ENCODE assay signal across 28 mouse cellular contexts in the genomic region with DNA sequence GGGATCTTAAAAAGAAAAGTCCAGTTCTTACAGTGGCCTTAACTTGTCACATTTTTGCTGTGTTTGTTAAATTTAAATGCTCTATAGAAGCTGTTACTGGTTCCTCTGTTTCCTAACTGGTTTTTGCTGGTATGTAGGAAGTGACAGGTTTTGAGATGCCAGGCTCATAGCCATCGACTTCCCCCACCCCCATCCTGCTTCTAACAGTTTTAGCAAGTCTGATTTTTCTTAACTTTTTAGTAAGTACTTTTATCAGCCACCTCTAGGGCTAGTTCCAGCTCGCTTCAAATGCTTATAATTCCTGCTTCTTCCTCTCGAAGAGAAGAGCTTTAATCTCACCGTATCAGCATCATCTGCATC. TPM values are rescaled to one million over a fixed set of nuclear protein-coding genes. Genes with fewer than 3 reads are reported as not detected.
DNase-seq lines count a peak whose midpoint lies in the region; ATAC-seq and TF ChIP-seq lines count a peak whose summit lies in the region.
"Had no signal": no experiment of that assay in that cellular context is flagged by ENCODE, and none has a peak within 500 bp of the region (broad histone marks: within the 10 kb centered on the region; RNA-seq: fewer than 3 reads in every experiment).

No protein-coding gene starts in this region.

- H3K27ac ChIP-seq in CH12.LX (ENCODE audit: insufficient read depth, low read depth), result no peak overlapping the region
- H3K27ac ChIP-seq in hindbrain, embryonic 14.5 days, result no peak overlapping the region
- H3K27ac ChIP-seq in embryonic facial prominence, embryonic 10.5 days (replicated peaks), result no peak overlapping the region
- H3K27ac ChIP-seq: forebrain, embryonic 15.5 days; gastrocnemius, adult 2 months; heart, embryonic 15.5 days; hindbrain, embryonic 13.5 days; hindbrain, postnatal 0 days had no signal

- no peak overlapping the region for H3K4me3 ChIP-seq in CH12.LX (replicated peaks in 1 of 3; ENCODE audit: low read depth in 2 of 3, low read length in 2 of 3, poor library complexity in 1 of 3)
- H3K4me3 ChIP-seq in hindbrain, embryonic 14.5 days (replicated peaks; ENCODE audit: low read length), result no peak overlapping the region
- H3K4me3 ChIP-seq in embryonic facial prominence, embryonic 10.5 days, result no peak overlapping the region
- H3K4me3 ChIP-seq: forebrain, embryonic 15.5 days; gastrocnemius, adult 2 months; heart, embryonic 12.5 days; heart, embryonic 15.5 days; hindbrain, embryonic 10.5 days; hindbrain, embryonic 13.5 days had no signal

- peak; percentile 37 for DNase-seq in CD4-positive, CD25-positive, alpha-beta regulatory T cell, adult 2 months (ENCODE audit: low read depth, low spot score)
- DNase-seq in CH12.LX (ENCODE audit: extremely low read depth), result no peak
- peak; percentile 2 for DNase-seq in naive thymus-derived CD4-positive, alpha-beta T cell, adult 2 months (ENCODE audit: low read depth)
- DNase-seq in hindbrain, embryonic 14.5 days (ENCODE audit: low spot score), result no peak
- no peak for DNase-seq in left cerebral cortex, postnatal 25 days (ENCODE audit: low spot score in 2 of 2)
- no peak for DNase-seq in embryonic facial prominence, embryonic 10.5 days (ENCODE audit: low spot score)
- DNase-seq: adrenal gland, adult 8-10 months; adrenal gland, postnatal 25 days; B cell, adult 2 months; cerebellum, adult 11-12 months; cerebellum, adult 8-10 months; cerebellum, postnatal 10 days; embryo, embryonic 11 days; gastrocnemius, adult 2 months; gastrocnemius, postnatal 14 days; heart, adult 18-20 months; heart, postnatal 10 days; heart, postnatal 36 days; kidney, adult 2 months had no signal

- TF ChIP-seq EP300 in CH12.LX (IDR thresholded peaks at IDR 0.05; ENCODE audit: low read length), result no peak

- dilution Hi-C loops in CH12.LX (cut with MboI; ENCODE audit: extremely low pct_ligation_motif_present, extremely low pct_unique_long_range_greater_than_20kb, low sequenced_read_pairs), result no loop called here

- H3K36me3 ChIP-seq in CH12.LX (replicated peaks in 1 of 2; ENCODE audit: control insufficient read depth in 1 of 2, insufficient read depth in 1 of 2, low read length in 1 of 2), result no peaks in the 10 kb centered on the region
- H3K36me3 ChIP-seq in hindbrain, embryonic 14.5 days (replicated peaks; ENCODE audit: control insufficient read depth, insufficient read depth), result no peaks in the 10 kb centered on the region
- no peaks in the 10 kb centered on the region for H3K36me3 ChIP-seq in embryonic facial prominence, embryonic 10.5 days (replicated peaks)
- H3K36me3 ChIP-seq: forebrain, embryonic 15.5 days; heart, embryonic 15.5 days; hindbrain, embryonic 10.5 days; hindbrain, embryonic 13.5 days had no signal

- in situ Hi-C loops in CH12.LX (cut with MboI; ENCODE audit: low pct_ligation_motif_present, low pct_unique_long_range_greater_than_20kb, low sequenced_read_pairs), result no loop called here

- no peaks in the 10 kb centered on the region for H3K79me2 ChIP-seq in CH12.LX (replicated peaks; ENCODE audit: control insufficient read depth, extremely low read depth, insufficient read depth, poor library complexity, severe bottlenecking)

- WGBS in hindbrain, embryonic 14.5 days, result 83% methylated on average over 4 of the region's 4 CpGs
- 76% methylated on average over 4 of the region's 4 CpGs for WGBS in embryonic facial prominence, embryonic 10.5 days

- no peak for TF ChIP-seq POLR2A in CH12.LX (IDR thresholded peaks at IDR 0.05; ENCODE audit: low read depth, low read length)

- intact Hi-C loops in left cerebral cortex, postnatal 25 days (cut with DNase I), result no loop called here

- H3K27me3 ChIP-seq in CH12.LX (replicated peaks), result no peaks in the 10 kb centered on the region
- H3K27me3 ChIP-seq in hindbrain, embryonic 14.5 days (ENCODE audit: control insufficient read depth, insufficient read depth, low read length), result no peaks in the 10 kb centered on the region
- H3K27me3 ChIP-seq in embryonic facial prominence, embryonic 10.5 days (replicated peaks; ENCODE audit: low read depth, poor library complexity, severe bottlenecking), result peaks cover 3% of the 10 kb centered on the region; the same call in 1 of the 2 replicates
- H3K27me3 ChIP-seq: forebrain, embryonic 15.5 days; heart, embryonic 12.5 days; heart, embryonic 15.5 days had no signal

- peak overlapping the region; percentile 32; the same call in 1 of the 2 replicates for H3K4me2 ChIP-seq in CH12.LX (ENCODE audit: insufficient read depth, low read depth, poor library complexity, severe bottlenecking)
- no peak overlapping the region for H3K4me2 ChIP-seq in hindbrain, embryonic 14.5 days (replicated peaks)
- H3K4me2 ChIP-seq: forebrain, embryonic 15.5 days; heart, embryonic 12.5 days; heart, embryonic 15.5 days; hindbrain, embryonic 13.5 days had no signal

- H3K4me1 ChIP-seq in CH12.LX (ENCODE audit: control insufficient read depth in 1 of 2, insufficient read depth in 2 of 2), result peaks cover 4 to 11% of the 10 kb centered on the region in 2 experiments
- peaks cover 7% of the 10 kb centered on the region; the same call in 1 of the 2 replicates for H3K4me1 ChIP-seq in hindbrain, embryonic 14.5 days (replicated peaks; ENCODE audit: control insufficient read depth, insufficient read depth, low read length)
- H3K4me1 ChIP-seq in embryonic facial prominence, embryonic 10.5 days, result peaks cover 13% of the 10 kb centered on the region

- TF ChIP-seq CTCF in CH12.LX (conservative IDR thresholded peaks at IDR 0.05 in 1 of 2, IDR thresholded peaks at IDR 0.05 in 1 of 2; ENCODE audit: low read depth in 2 of 2, low read length in 2 of 2), result no peak

- H3K9me3 ChIP-seq in CH12.LX (replicated peaks; ENCODE audit: low read length), result no peaks in the 10 kb centered on the region
- H3K9me3 ChIP-seq in hindbrain, embryonic 14.5 days (ENCODE audit: control insufficient read depth, low read length), result no peaks in the 10 kb centered on the region
- H3K9me3 ChIP-seq in embryonic facial prominence, embryonic 10.5 days, result no peaks in the 10 kb centered on the region
- H3K9me3 ChIP-seq: forebrain, embryonic 15.5 days; heart, embryonic 12.5 days; heart, embryonic 15.5 days; hindbrain, embryonic 10.5 days; hindbrain, embryonic 13.5 days had no signal

- TF ChIP-seq RAD21 in CH12.LX (IDR thresholded peaks at IDR 0.05; ENCODE audit: low read depth, low read length), result no peak

- ATAC-seq in CD4-positive, CD25-positive, alpha-beta regulatory T cell, adult 4 months, result no peak
- ATAC-seq in granulocyte monocyte progenitor cell, adult 5-6 weeks (replicated peaks; ENCODE audit: poor library complexity, severe bottlenecking), result peak; percentile 46; the same call in 1 of the 2 replicates
- no peak for ATAC-seq in hindbrain, embryonic 14.5 days (ENCODE audit: low FRiP score)
- ATAC-seq: forebrain, embryonic 15.5 days; hindbrain, postnatal 0 days; intestine, postnatal 0 days had no signal

- no peak overlapping the region for H3K9ac ChIP-seq in CH12.LX (ENCODE audit: insufficient read depth, low read depth)
- H3K9ac ChIP-seq in hindbrain, embryonic 14.5 days, result no peak overlapping the region
- H3K9ac ChIP-seq: forebrain, embryonic 15.5 days; heart, embryonic 12.5 days; heart, embryonic 15.5 days; hindbrain, embryonic 13.5 days had no signal

TF ChIP-seq in CH12.LX, 34 proteins besides CTCF, POLR2A, EP300 and RAD21:
- TF ChIP-seq TBP (conservative IDR thresholded peaks at IDR 0.05; ENCODE audit: low read depth, low read length) (no peak), CHD1 (IDR thresholded peaks at IDR 0.05; ENCODE audit: low read depth, low read length) (no peak), MYC (IDR thresholded peaks at IDR 0.05; ENCODE audit: low read depth, low read length) (no peak), ELF1 (IDR thresholded peaks at IDR 0.05; ENCODE audit: low read depth, low read length) (0 out of 2 replicates have a peak, but pooled peaks have one; percentile 2), MXI1 (IDR thresholded peaks at IDR 0.05; ENCODE audit: low read depth, low read length) (0 out of 2 replicates have a peak, but pooled peaks have one; percentile 18)

RNA-seq across cellular contexts. Expression of gene Hlf, which starts 40.6 kb away (rescaled TPM):
- polyA plus RNA-seq in CD4-positive, CD25-positive, alpha-beta regulatory T cell, adult 4 months (2017; shearing (Covaris generic)), result 1 to 10 TPM; 1.4 to 2.5 TPM
- total RNA-seq in CH12.LX (2012; rRNA removed), result 0.04 TPM in 1 of 2 replicates, not detected in the other
- 0.05 and 0.08 TPM in 2 replicates for total RNA-seq in CH12.LX (2014; rRNA removed)
- 0.22 and 0.36 TPM in 2 replicates for polyA plus RNA-seq in CH12.LX (2012; ENCODE audit: insufficient read length, low read depth)
- 10.2 and 11.0 TPM in 2 replicates for total RNA-seq in granulocyte monocyte progenitor cell, adult 5-6 weeks (2014; fragmentation: Nextera tagmentation)
- total RNA-seq in granulocyte monocyte progenitor cell, adult 5-6 weeks (2017), result 2.3 and 2.5 TPM in 2 replicates
- 3.6 and 3.8 TPM in 2 replicates for polyA plus RNA-seq in hindbrain, embryonic 14.5 days (2014; fragmentation: Nextera tagmentation; extraction: Ambion mirVana)
- 100 to 1,000 TPM; 112 to 117 TPM for total RNA-seq in left cerebral cortex, postnatal 25 days (2021)
- 0.93 and 1.2 TPM in 2 replicates for polyA plus RNA-seq in embryonic facial prominence, embryonic 10.5 days (2016; fragmentation: Nextera tagmentation; extraction: Ambion mirVana)

Comparison
In these comparisons a context has a peak if more than half of its experiments do, and no peak if none do; other contexts are left out.
1. DNase-seq: peak in CD4-positive, CD25-positive, alpha-beta regulatory T cell, adult 2 months (single experiment) and naive thymus-derived CD4-positive, alpha-beta T cell, adult 2 months (single experiment); none in CH12.LX (single experiment), hindbrain, embryonic 14.5 days (single experiment), left cerebral cortex, postnatal 25 days (0 of 2) and embryonic facial prominence, embryonic 10.5 days (single experiment).